Mouse (Mus musculus): ENCODE data around the gene Jag2.
A peak's percentile ranks its signal among the peaks of the same experiment; 100 is the strongest.

Jag2 gene

GRCm38 (mm10) chr12:112929562-112930352 is at the start of gene Jag2:
Gene Jag2, minus strand, starts transcription at chr12:112929776.
- DNase-seq (ENCODE audit: low spot score in 2 of 2): peak; percentile 33 to 54

- no peak for DNase-seq (ENCODE audit: low spot score in 2 of 2)
These were observed 47.6 kb upstream of the Jag2 start for GRCm38 (mm10) chr12:112977156-112977555.

GRCm38 (mm10) chr12:112976371-112977073 is 46.9 kb upstream of the Jag2 start, which contains the start of gene Btbd6:
Gene Btbd6, plus strand, starts transcription at chr12:112976482.
- DNase-seq (ENCODE audit: low spot score in 2 of 2): peak; percentile 86 to 88

GRCm38 (mm10) chr12:112974736-112975135 is 45.2 kb upstream of the Jag2 start:
- no peak for DNase-seq (ENCODE audit: low spot score in 2 of 2)

GRCm38 (mm10) chr12:112969616-112970015 is 40.0 kb upstream of the Jag2 start:
- no peak for DNase-seq (ENCODE audit: low spot score in 2 of 2)

- DNase-seq (ENCODE audit: low spot score in 2 of 2): no peak
These were observed 39.4 kb upstream of the Jag2 start for GRCm38 (mm10) chr12:112968943-112969342.

GRCm38 (mm10) chr12:112965783-112966182 is 36.2 kb upstream of the Jag2 start:
- no peak for DNase-seq (ENCODE audit: low spot score in 2 of 2)

- no peak for DNase-seq (ENCODE audit: low spot score in 2 of 2)
These were observed 32.3 kb upstream of the Jag2 start for GRCm38 (mm10) chr12:112961872-112962271.

- DNase-seq (ENCODE audit: low spot score in 2 of 2): no peak
These were observed 31.9 kb upstream of the Jag2 start for GRCm38 (mm10) chr12:112961428-112961827.

- peak; percentile 43 to 50 for DNase-seq (ENCODE audit: low spot score in 2 of 2)
These were observed 29.8 kb upstream of the Jag2 start for GRCm38 (mm10) chr12:112959421-112959820.

- peak; percentile 32 to 56 for DNase-seq (ENCODE audit: low spot score in 2 of 2)
These were observed 28.7 kb upstream of the Jag2 start for GRCm38 (mm10) chr12:112958303-112958702.

GRCm38 (mm10) chr12:112955800-112956199 is 26.2 kb upstream of the Jag2 start:
- DNase-seq (ENCODE audit: low spot score in 2 of 2): peak; percentile 46 to 73

GRCm38 (mm10) chr12:112952926-112953565 is 23.5 kb upstream of the Jag2 start:
- no peak for DNase-seq (ENCODE audit: low spot score in 2 of 2)

- no peak for DNase-seq (ENCODE audit: low spot score in 2 of 2)
These were observed 22.9 kb upstream of the Jag2 start for GRCm38 (mm10) chr12:112952433-112952832.

- no peak for DNase-seq (ENCODE audit: low spot score in 2 of 2)
These were observed 21.7 kb upstream of the Jag2 start for GRCm38 (mm10) chr12:112951150-112951842.

- no peak for DNase-seq (ENCODE audit: low spot score in 2 of 2)
These were observed 21.2 kb upstream of the Jag2 start for GRCm38 (mm10) chr12:112950761-112951129.

- peak; percentile 66 to 73 for DNase-seq (ENCODE audit: low spot score in 2 of 2)
These were observed 20.6 kb upstream of the Jag2 start for GRCm38 (mm10) chr12:112950040-112950760.

GRCm38 (mm10) chr12:112947307-112947706 is 17.7 kb upstream of the Jag2 start:
- peak in 1 of 2 experiments; percentile 52 for DNase-seq (ENCODE audit: low spot score in 2 of 2)

GRCm38 (mm10) chr12:112943669-112944068 is 14.1 kb upstream of the Jag2 start:
- no peak for DNase-seq (ENCODE audit: low spot score in 2 of 2)

GRCm38 (mm10) chr12:112941776-112942713 is 12.5 kb upstream of the Jag2 start, which contains the start of gene Nudt14:
Gene Nudt14, minus strand, starts transcription at chr12:112942124.
- DNase-seq (ENCODE audit: low spot score in 2 of 2): peak; percentile 67 to 70

All from thymus, postnatal 10 days (tissue).